Mouse (Mus musculus): ENCODE data around the gene Cltrn. TPM values are rescaled to one million over a fixed set of nuclear protein-coding genes. Genes with fewer than 3 reads are reported as not detected.

Gene Cltrn
- total RNA-seq, 1 experiment from 2014 or later, result not detected

DNA sequence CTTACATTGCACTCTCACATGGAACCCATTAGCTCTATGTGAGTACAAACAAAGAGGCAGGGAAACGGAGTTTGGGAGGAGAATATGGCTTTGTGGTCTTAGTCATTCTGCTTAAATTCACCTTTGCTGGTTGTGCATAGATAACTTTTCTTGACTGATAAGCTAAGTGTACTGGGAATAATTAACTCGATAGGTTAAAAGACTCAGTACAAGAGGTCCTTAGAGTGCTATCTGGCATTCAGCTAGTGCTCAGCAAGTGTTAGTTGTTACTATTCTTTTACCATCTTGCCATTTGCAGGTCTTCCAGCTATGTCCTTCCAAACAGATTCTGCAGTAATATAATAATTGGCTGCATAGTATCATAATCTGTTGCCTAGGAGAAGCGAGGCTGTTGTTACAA is 22.5 kb downstream of the Cltrn start:
- no peak for ATAC-seq (replicated peaks in 1 of 2; ENCODE audit: insufficient read depth in 1 of 2, low FRiP score in 2 of 2, low TSS enrichment in 1 of 2, low read depth in 1 of 2, poor library complexity in 2 of 2, severe bottlenecking in 2 of 2)

DNA sequence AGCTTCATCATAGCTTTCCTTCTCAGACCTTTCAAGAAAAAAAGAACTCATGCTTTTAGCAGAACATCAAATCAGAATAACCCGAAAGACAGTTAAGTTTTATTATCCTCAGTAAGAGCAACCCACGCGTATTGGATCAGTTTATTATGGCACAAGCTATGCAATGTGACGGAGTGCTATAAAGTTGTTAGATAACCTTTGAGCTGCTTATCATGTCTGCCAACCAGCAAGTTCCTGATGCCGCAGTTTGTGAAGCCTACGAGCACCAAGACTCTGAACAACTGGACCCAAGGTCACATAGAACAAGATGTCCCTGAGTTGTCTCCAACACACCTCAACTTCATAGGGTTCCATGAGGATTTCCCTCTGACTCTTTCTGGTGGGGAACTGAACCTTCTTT is 25.1 kb downstream of the Cltrn start:
- no peak for ATAC-seq (replicated peaks in 1 of 2; ENCODE audit: insufficient read depth in 1 of 2, low FRiP score in 2 of 2, low TSS enrichment in 1 of 2, low read depth in 1 of 2, poor library complexity in 2 of 2, severe bottlenecking in 2 of 2)

DNA sequence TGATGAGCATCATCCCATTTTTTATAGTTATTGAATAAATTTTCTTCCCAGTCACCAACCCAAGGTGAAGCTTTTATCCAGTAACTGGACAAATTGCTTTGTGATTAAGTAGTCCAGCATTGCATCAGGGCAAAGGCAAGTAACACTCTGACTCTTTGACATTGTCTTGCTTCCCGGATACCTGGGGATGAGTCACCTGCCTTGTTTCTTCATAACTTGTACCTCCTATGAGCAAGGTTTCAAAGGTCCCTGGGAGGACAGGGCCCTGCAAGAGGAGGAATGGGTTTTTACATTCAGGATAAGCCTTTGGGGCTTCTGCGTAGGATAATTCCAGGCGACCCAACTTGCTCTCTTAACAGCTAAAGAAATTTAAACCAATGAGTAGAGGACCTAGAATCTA is 35.3 kb downstream of the Cltrn start:
- ATAC-seq (replicated peaks in 1 of 2; ENCODE audit: insufficient read depth in 1 of 2, low FRiP score in 2 of 2, low TSS enrichment in 1 of 2, low read depth in 1 of 2, poor library complexity in 2 of 2, severe bottlenecking in 2 of 2), result no peak

DNA sequence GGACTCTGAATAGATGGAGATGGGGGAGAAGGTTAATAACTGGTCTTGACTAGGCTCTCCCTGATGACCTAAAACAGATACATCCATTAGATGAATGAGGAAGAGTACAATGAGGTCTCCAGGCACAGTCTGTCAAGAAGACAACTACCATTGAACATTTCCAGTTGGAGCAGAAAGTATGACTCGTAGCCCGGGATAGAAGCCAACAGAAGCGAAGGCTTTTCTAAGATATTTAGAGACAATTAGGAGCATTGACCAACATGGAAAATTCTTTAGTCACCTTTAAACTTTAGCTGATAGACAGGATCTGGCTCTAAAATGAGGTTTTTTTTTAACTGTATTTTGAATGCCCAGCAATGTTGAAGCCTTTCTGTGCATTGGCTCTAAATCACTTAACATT is 44.9 kb downstream of the Cltrn start:
- ATAC-seq (replicated peaks in 1 of 2; ENCODE audit: insufficient read depth in 1 of 2, low FRiP score in 2 of 2, low TSS enrichment in 1 of 2, low read depth in 1 of 2, poor library complexity in 2 of 2, severe bottlenecking in 2 of 2), result no peak

DNA sequence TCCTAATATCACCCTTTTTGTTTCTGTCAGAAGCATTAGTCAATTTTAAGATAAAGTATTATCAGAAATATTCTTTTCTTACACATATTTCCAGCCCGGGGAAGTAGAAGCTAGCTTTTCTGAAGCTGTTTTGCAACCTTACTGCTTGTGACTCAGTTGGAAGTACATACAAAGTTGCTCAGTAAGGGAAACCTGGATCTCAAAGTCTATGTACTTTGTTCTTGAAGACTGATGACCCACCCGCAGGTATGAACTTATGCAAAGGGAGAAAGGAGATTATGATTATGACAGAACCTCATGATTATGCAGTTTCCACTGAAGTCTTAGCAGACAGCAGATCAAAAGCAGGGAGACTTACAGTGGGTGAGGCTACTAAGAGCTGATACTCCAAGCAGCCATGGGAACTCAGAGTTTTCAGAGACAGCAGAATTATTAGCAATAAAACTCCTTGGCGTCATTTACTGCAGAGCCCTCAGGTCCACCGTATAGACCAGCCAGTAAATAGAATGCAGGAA is 46.7 kb downstream of the Cltrn start:
- no peak for ATAC-seq (replicated peaks in 1 of 2; ENCODE audit: insufficient read depth in 1 of 2, low FRiP score in 2 of 2, low TSS enrichment in 1 of 2, low read depth in 1 of 2, poor library complexity in 2 of 2, severe bottlenecking in 2 of 2)

DNA sequence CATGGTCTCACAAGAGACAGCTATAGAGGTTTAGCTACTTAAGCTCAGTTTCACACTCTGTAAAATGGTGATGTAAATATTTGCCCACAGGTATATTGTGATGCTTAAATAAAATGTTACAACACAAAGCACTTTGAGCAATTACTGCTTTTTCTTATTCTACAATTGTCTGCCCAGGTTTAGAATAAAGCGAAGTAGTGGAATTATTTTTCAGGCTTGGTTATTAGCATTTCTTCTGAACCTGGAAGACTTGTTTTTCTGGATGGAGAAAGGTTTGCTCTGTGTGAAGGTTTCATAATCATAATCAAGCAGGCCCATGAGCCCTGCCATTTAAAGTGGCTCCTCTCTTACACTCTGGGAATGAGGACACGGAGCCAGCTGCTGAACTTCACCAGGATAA is 50.4 kb downstream of the Cltrn start, which contains the start of gene Ace2:
Ace2 (plus strand) TSS at position 301 of the 400 bp plus-strand sequence.
- ATAC-seq (replicated peaks in 1 of 2; ENCODE audit: insufficient read depth in 1 of 2, low FRiP score in 2 of 2, low TSS enrichment in 1 of 2, low read depth in 1 of 2, poor library complexity in 2 of 2, severe bottlenecking in 2 of 2), result no peak

DNA sequence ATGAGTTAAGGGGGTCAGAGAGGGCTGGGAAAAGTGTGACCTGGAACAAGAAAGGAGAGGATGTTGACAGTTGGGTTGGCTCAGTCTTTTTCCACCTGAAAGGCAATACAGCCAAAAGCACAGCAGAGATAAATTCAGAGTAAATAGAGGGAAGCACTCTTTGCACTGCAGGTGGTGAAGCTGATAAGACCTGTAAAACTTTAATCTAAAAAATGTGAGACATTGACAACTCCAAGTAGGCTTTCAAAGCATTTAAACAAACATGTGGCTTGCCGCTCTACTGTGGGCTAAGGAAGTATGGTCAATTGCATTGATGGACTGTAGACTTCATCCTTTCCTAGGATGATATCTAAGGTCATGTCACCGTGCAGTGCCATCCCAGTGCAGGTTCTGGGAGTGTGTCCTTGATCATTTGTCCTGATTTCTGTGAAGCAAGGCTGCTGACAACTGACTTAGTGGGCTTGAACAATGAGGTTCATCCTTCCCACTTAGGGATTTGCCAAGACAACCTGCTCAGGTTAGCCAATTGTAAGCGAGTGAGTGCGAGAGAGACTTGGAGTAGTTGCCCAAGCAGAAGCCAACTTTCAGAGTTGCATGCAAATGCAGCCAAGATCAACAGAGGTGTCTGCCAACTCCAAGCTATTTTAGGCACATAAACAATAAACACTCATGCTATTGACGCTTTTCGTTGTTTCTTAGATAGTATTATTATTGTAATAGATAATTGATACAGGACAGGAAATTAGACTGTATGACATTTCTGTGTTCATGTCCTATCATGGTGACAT is 57.0 kb downstream of the Cltrn start:
- no peak for ATAC-seq (replicated peaks in 1 of 2; ENCODE audit: insufficient read depth in 1 of 2, low FRiP score in 2 of 2, low TSS enrichment in 1 of 2, low read depth in 1 of 2, poor library complexity in 2 of 2, severe bottlenecking in 2 of 2)

DNA sequence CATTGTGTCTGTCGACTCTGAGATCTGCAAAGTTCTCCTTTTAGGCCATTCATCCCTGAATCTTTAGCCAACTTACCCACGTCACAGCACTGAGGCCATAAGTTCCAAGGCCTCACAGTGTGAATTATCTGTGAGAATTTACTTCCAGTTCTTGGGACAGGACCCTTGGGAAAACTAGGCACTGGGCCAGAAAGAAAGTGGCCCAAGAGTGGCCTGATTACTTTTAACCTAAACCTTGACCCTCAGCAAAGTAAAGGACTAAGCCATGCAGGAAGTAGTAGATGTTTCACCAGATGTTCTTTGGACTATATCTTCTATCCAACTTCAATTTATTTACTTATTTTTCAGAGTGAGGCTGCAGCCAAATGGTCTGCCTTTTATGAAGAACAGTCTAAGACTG is 64.1 kb downstream of the Cltrn start:
- ATAC-seq (replicated peaks in 1 of 2; ENCODE audit: insufficient read depth in 1 of 2, low FRiP score in 2 of 2, low TSS enrichment in 1 of 2, low read depth in 1 of 2, poor library complexity in 2 of 2, severe bottlenecking in 2 of 2), result no peak

DNA sequence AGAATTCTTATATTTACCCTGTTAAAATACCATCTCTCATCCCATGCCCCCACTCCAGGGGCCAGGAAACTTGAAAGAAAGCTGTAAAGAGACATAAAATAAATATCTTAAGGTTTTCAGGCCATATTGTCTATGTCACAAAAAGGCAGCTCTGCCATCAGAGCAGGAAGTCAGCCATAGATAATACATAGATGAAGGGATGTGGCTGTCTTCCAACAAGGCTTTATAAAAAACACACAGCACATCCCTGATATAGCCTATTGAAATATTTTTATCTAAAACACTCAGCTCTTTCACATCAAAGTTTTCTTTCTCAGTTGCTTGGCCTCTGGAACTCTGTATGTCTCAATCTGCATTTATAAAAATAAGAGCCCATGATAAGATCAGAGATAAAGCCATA is 65.0 kb downstream of the Cltrn start:
- no peak for ATAC-seq (replicated peaks in 1 of 2; ENCODE audit: insufficient read depth in 1 of 2, low FRiP score in 2 of 2, low TSS enrichment in 1 of 2, low read depth in 1 of 2, poor library complexity in 2 of 2, severe bottlenecking in 2 of 2)

DNA sequence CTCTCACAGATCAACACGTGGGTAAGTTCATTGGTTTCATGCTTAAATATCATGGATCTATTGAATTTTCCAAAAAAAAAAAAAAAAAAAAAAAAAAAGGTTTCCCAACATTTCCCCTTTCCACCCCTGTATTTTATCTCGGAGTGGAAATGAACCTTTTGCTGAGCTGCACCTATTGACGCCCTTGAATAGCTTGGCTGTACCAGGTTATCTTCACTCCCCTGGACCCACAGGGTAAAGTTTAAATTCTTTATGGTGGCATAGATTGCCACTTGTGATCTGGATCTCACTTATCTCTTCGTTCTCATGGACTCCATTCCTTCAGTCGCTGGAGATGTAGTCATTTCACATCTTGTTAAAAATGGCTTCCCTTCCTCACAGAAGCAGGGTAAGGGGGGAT is 66.0 kb downstream of the Cltrn start:
- no peak for ATAC-seq (replicated peaks in 1 of 2; ENCODE audit: insufficient read depth in 1 of 2, low FRiP score in 2 of 2, low TSS enrichment in 1 of 2, low read depth in 1 of 2, poor library complexity in 2 of 2, severe bottlenecking in 2 of 2)

DNA sequence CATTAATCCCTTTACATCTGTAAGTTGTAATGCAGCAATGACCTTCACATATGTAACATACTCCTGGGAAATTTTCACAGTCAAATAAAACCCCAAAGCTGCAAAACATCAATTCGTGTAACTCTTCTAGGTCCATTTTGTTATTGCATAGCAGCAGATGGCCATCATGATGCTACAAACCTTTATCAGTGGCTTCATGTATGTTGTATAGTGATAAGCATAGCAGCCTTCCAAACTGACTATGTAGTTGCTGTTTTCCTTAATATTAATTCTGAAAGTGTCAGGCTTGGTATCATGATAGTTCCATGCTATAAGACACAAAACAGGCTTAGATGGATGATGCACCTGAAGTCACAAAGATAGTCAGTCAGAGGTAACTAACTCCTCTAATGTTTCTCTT is 76.1 kb downstream of the Cltrn start:
- no peak for ATAC-seq (replicated peaks in 1 of 2; ENCODE audit: insufficient read depth in 1 of 2, low FRiP score in 2 of 2, low TSS enrichment in 1 of 2, low read depth in 1 of 2, poor library complexity in 2 of 2, severe bottlenecking in 2 of 2)

Other genes starting within 250 kb of the Cltrn start
- gene Ap1s2, start 179.8 kb upstream of the Cltrn start, total RNA-seq (2017), result 13.8 and 24.0 TPM in 2 replicates
- 58.7 and 87.7 TPM in 2 replicates for gene Zrsr2, start 130.2 kb upstream of the Cltrn start, total RNA-seq (2017)
- gene Car5b, start 60.8 kb upstream of the Cltrn start, total RNA-seq (2017), result 1.5 and 2.1 TPM in 2 replicates
- gene Siah1b, start 12.3 kb upstream of the Cltrn start, total RNA-seq (2017), result 14.9 and 21.8 TPM in 2 replicates
- not detected in 2 replicates for gene Ace2, start 50.5 kb downstream of the Cltrn start, total RNA-seq (2017)
- 1.9 and 5.7 TPM in 2 replicates for gene Bmx, start 169.4 kb downstream of the Cltrn start, total RNA-seq (2017)
- 0.69 TPM in 2 replicates for gene Pir, start 180.5 kb downstream of the Cltrn start, total RNA-seq (2017)

Data from hematopoietic stem cell, adult 5-6 weeks (primary cell).